Mouse (Mus musculus): ENCODE measurements around the gene Itga3. TPM values are rescaled to one million over a fixed set of nuclear protein-coding genes. Genes with fewer than 3 reads are reported as not detected.
A peak's percentile ranks its signal among the peaks of the same experiment; 100 is the strongest.

The Itga3 gene
- polyA plus RNA-seq, 1 experiment from 2014 or later = 9.5 TPM

DNA sequence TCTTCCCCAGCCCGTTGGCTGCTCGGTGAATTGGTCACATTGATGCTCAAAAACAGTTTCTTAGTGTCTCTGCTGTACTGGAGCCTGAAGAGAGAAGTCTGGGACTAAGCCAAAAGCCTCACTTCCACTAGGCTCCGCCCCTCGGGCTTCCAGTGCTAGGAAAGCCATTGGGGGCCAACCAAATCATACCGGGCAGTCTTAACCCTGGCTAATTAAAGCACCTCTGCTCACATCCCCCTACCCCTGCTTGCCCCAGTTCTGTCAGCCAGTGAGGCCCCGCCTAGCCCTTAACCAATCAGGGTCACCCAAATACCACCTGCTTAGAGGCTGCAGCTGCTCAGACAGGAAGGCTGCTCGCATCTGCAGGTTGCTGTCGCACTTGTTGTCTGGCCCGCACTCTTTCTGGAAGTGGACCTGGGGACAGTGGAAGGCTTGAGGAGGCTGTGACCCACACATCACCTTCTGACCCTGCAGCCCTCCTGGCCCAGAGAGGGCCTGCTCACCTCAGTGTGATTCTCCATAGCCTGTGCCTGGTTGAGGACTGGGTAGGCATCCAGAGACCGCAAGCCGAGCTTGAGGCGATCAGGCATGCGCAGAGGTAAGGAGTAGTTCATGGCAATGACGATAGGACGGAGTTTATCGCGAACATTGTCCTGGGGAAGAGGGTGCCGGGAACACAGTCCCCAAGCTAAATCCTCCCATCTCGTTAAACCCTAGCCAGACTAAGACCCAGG lies 19.7 kb downstream of the Itga3 start:
- no peak overlapping the region for H3K4me2 ChIP-seq
- H3K9me3 ChIP-seq = no peaks in the 10 kb centered on the region
- H3K9ac ChIP-seq = no peak overlapping the region
- WGBS = 29% methylated on average over 19 of the region's 19 CpGs
- no peaks in the 10 kb centered on the region for H3K27me3 ChIP-seq
- no peak for ATAC-seq (ENCODE audit: insufficient number of reproducible peaks, low FRiP score, low TSS enrichment, low read depth)
- no peak overlapping the region for H3K4me3 ChIP-seq
- H3K36me3 ChIP-seq = 0 out of 2 replicates have a peak, but pooled peaks cover 4% of the 10 kb centered on the region
- H3K4me1 ChIP-seq = peaks cover 4% of the 10 kb centered on the region
- H3K27ac ChIP-seq = no peak overlapping the region

GRCm38 (mm10) chr11:95053062-95053461 lies 23.5 kb downstream of the Itga3 start:
- Histone ChIP-seq H3K4me2 (no peak overlapping the region), H3K4me1 (peaks cover 4% of the 10 kb centered on the region), H3K9ac (no peak overlapping the region), H3K4me3 (no peak overlapping the region), H3K9me3 (no peaks in the 10 kb centered on the region), H3K36me3 (peaks cover 2% of the 10 kb centered on the region; the same call in 1 of the 2 replicates), H3K27me3 (no peaks in the 10 kb centered on the region), H3K27ac (no peak overlapping the region)
- ATAC-seq (ENCODE audit: insufficient number of reproducible peaks, low FRiP score, low TSS enrichment, low read depth) = no peak
- 63% methylated on average over 9 of the region's 9 CpGs for WGBS

GRCm38 (mm10) chr11:95046980-95047680 lies 29.5 kb downstream of the Itga3 start:
- Histone ChIP-seq H3K4me2 (no peak overlapping the region), H3K27ac (no peak overlapping the region), H3K9ac (no peak overlapping the region), H3K36me3 (no peaks in the 10 kb centered on the region; the same call in 1 of the 2 replicates), H3K27me3 (no peaks in the 10 kb centered on the region), H3K4me3 (no peak overlapping the region), H3K4me1 (peaks cover 8% of the 10 kb centered on the region; the same call in 1 of the 2 replicates), H3K9me3 (no peaks in the 10 kb centered on the region)
- 57% methylated on average over 9 of the region's 9 CpGs for WGBS
- no peak for ATAC-seq (ENCODE audit: insufficient number of reproducible peaks, low FRiP score, low TSS enrichment, low read depth)

- H3K27me3 ChIP-seq = no peaks in the 10 kb centered on the region
- no peak overlapping the region for H3K4me3 ChIP-seq
- H3K36me3 ChIP-seq = no peaks in the 10 kb centered on the region
- ATAC-seq (ENCODE audit: insufficient number of reproducible peaks, low FRiP score, low TSS enrichment, low read depth) = no peak
- H3K4me2 ChIP-seq = no peak overlapping the region
- H3K27ac ChIP-seq = no peak overlapping the region
- H3K9me3 ChIP-seq = no peaks in the 10 kb centered on the region
- WGBS = 53% methylated on average over 13 of the region's 13 CpGs
- H3K9ac ChIP-seq = no peak overlapping the region
- H3K4me1 ChIP-seq = peaks cover 26% of the 10 kb centered on the region
Observed at GRCm38 (mm10) chr11:95044185-95044870, 32.3 kb downstream of the Itga3 start.

DNA sequence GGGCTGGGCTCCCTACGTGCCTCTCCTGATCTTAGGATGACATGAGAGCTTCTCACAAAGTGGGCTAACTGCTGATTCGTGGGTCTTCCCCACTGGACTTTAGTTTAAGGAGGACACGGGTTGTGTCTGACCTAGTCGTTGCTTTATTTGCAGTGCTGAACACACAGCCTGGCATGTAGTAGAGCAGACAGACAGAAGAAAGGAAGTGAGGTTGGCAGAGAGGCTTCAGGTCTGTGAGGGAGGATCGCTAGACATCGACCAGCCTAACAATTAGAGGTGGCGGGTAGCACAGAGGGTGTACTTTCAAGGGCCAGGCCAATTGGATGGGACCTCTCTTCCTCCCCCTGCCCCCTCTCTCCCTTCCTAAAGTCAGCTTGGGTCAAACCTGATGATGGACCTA lies 33.0 kb downstream of the Itga3 start:
- no peaks in the 10 kb centered on the region for H3K9me3 ChIP-seq
- ATAC-seq (ENCODE audit: insufficient number of reproducible peaks, low FRiP score, low TSS enrichment, low read depth) = no peak
- peaks cover 26% of the 10 kb centered on the region for H3K4me1 ChIP-seq
- H3K4me3 ChIP-seq = no peak overlapping the region
- H3K4me2 ChIP-seq = no peak overlapping the region
- 42% methylated on average over 7 of the region's 7 CpGs for WGBS
- no peaks in the 10 kb centered on the region for H3K27me3 ChIP-seq
- no peak overlapping the region for H3K27ac ChIP-seq
- no peak overlapping the region for H3K9ac ChIP-seq
- peaks cover 5% of the 10 kb centered on the region for H3K36me3 ChIP-seq

DNA sequence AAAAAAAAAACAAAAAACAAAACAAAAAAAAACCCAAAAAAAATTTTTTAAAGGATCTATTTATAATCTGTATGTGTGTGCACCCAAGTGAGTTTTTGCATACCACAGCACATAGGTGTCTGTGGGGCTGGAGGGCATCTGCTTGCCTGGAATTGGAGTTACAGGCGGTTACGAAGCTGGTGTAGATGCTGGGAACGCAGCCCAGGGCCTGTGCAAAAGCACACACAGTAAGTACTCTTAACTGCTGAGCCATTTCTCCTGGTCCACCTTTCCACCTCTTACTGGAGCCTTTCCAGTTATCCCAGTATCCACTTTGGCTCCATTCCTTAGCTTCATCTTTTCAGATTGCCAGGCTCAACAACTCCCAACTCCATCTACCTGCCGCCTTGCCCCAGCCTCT lies 33.5 kb downstream of the Itga3 start:
- 89% methylated on average over 4 of the region's 4 CpGs for WGBS
- no peak for ATAC-seq (ENCODE audit: insufficient number of reproducible peaks, low FRiP score, low TSS enrichment, low read depth)
- Histone ChIP-seq H3K27me3 (no peaks in the 10 kb centered on the region), H3K27ac (no peak overlapping the region), H3K9ac (no peak overlapping the region), H3K4me1 (peaks cover 26% of the 10 kb centered on the region), H3K4me2 (no peak overlapping the region), H3K36me3 (peaks cover 10% of the 10 kb centered on the region), H3K9me3 (no peaks in the 10 kb centered on the region), H3K4me3 (no peak overlapping the region)

DNA sequence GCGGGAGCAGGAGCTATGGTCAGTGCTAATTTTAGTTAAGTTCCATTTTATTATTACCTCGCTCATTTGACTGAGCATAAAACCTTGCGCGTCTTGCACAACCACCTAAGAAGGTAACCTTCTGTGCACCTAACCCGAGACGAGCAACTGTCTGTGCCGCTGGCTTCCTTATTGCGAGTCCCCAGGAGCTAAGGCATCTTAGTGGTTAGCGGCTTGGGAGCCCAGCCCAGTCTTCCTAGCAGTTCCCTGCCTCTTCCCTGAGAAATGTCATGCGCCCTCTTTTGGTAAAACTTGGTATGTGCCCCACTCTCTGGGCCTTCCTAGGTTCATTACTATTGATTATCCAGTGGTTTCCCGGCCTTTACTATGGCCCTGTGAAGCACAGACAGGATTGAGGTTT lies 34.5 kb downstream of the Itga3 start:
- Histone ChIP-seq H3K4me1 (peaks cover 26% of the 10 kb centered on the region), H3K4me2 (peak overlapping the region; percentile 82), H3K9me3 (no peaks in the 10 kb centered on the region), H3K27me3 (no peaks in the 10 kb centered on the region), H3K27ac (peak overlapping the region; percentile 67; the same call in 1 of the 2 replicates), H3K36me3 (peaks cover 19% of the 10 kb centered on the region), H3K9ac (no peak overlapping the region), H3K4me3 (peak overlapping the region; percentile 82)
- ATAC-seq (ENCODE audit: insufficient number of reproducible peaks, low FRiP score, low TSS enrichment, low read depth) = no peak
- WGBS = 1% methylated on average over 11 of the region's 11 CpGs

- H3K4me3 ChIP-seq = peak within 1 kb of the TSS; percentile 82
- peak; percentile 96 for ATAC-seq (ENCODE audit: insufficient number of reproducible peaks, low FRiP score, low TSS enrichment, low read depth)
- H3K4me2 ChIP-seq = peak within 1 kb of the TSS; percentile 82
- H3K9me3 ChIP-seq = no peaks in the 10 kb centered on the region
- H3K27ac ChIP-seq = peak within 1 kb of the TSS; percentile 86
- under 1% methylated on average over 40 of the region's 41 CpGs for WGBS
- H3K36me3 ChIP-seq = peaks cover 26% of the 10 kb centered on the region
- no peaks in the 10 kb centered on the region for H3K27me3 ChIP-seq
- H3K4me1 ChIP-seq = peaks cover 22% of the 10 kb centered on the region
- peak within 1 kb of the TSS; percentile 77 for H3K9ac ChIP-seq
Observed at GRCm38 (mm10) chr11:95041139-95041609, 35.4 kb downstream of the Itga3 start, which contains the start of gene Pdk2. Gene Pdk2 (minus strand): TSS chr11:95041354.

DNA sequence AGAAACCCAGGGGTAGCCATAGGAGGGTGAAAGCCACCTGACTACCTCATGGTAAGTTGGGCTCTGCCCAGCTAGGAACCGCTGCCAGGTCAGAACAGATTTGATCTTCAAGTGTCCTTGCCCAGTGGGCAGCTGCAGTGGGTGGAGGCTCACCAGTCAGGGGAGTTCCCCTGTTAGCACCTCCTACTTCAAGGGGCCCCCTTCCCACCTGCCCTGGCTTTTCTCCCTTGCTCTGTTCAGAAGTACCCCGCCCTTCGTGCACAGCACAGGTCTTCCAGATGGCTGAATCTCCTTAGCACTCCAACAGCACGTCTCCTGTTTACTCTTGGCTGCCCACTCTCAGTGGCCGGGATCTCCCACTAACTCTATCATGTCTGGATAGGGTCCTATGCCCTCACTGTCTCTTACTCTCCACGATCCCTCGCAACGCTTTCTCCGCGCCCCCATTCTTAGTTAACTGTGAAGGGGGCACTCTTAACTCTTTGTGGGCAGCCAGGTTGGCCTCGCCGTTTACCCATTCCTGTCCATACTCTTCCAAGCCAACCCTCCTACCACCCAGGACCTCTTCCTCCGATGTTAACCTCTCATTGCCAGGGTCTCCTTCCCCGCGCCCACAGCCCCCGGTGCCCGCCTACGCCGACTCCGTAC lies 36.0 kb downstream of the Itga3 start:
- Histone ChIP-seq H3K27ac (peak overlapping the region; percentile 86), H3K4me1 (peaks cover 22% of the 10 kb centered on the region), H3K4me2 (peak overlapping the region; percentile 82), H3K36me3 (peaks cover 30% of the 10 kb centered on the region), H3K4me3 (peak overlapping the region; percentile 82), H3K9me3 (no peaks in the 10 kb centered on the region), H3K9ac (peak overlapping the region; percentile 77), H3K27me3 (no peaks in the 10 kb centered on the region)
- 1% methylated on average over 20 of the region's 20 CpGs for WGBS
- no peak for ATAC-seq (ENCODE audit: insufficient number of reproducible peaks, low FRiP score, low TSS enrichment, low read depth)

DNA sequence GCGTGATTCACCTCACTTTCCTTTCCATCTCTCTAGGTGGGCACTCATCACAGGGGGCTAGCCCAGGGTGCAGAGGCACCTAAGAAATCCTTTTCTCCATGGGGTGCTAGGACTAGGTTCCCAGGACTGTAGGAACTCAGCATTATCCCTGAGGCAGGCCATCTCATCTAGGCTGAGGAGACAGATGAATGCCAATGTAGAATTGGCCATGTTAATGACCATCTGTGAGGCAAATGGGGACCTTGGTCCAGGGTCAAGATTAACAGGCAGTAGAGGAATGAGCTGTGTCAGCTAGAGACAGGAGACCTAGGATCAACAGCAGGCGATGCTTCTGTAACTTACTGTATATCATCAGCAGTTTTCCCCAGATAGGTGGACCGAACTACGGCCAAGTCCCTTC lies 36.8 kb downstream of the Itga3 start:
- Histone ChIP-seq H3K27ac (no peak overlapping the region), H3K27me3 (no peaks in the 10 kb centered on the region), H3K4me1 (peaks cover 26% of the 10 kb centered on the region), H3K9me3 (no peaks in the 10 kb centered on the region), H3K4me2 (peak overlapping the region; percentile 82), H3K36me3 (peaks cover 36% of the 10 kb centered on the region), H3K4me3 (peak overlapping the region; percentile 82; the same call in 1 of the 2 replicates), H3K9ac (0 out of 2 replicates have a peak overlapping the region, but pooled peaks have one; percentile 77)
- ATAC-seq (ENCODE audit: insufficient number of reproducible peaks, low FRiP score, low TSS enrichment, low read depth) = no peak
- 81% methylated on average over 4 of the region's 4 CpGs for WGBS

DNA sequence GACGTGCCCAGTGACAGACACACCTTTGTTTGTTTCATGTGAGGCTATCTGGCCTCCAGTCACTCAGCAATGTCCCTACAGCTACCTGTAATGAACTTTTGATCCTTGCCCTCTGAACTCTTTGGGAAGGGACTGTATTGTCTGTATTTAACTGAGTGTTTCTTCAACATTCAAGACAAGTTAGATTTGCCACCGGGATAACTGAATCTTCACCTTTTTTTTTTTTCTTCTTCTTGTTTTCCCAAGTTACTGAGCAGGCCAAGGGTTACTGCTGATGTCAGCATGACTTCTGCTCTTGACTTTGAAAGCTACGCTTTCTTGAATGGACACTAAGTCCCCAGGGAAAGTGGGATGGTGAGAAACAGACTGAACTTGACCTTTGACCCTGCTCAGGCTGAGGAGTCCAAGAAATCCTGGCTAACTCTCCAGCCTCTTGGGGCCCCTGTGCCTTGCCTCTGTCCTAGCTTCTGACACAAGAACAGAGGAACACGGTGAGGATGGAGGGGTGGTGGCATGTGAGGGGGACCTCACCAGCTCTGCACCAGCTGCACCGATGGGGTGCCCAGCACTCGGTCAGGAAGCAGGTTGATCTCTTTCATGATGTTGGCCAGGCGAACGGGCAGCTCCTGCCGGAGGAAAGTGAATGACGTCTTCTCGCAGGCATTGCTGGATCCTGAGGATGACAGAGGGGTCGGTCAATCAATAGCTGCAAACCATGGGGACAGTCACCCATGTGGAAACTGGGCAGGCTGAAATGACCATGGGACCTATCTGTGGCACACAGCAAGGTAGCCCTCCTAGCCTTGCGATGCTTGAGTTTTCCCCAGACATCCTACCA lies 37.6 kb downstream of the Itga3 start:
- Histone ChIP-seq H3K27me3 (no peaks in the 10 kb centered on the region), H3K36me3 (peaks cover 37% of the 10 kb centered on the region), H3K4me3 (no peak overlapping the region), H3K9me3 (no peaks in the 10 kb centered on the region), H3K4me1 (peaks cover 27% of the 10 kb centered on the region), H3K27ac (no peak overlapping the region), H3K9ac (no peak overlapping the region), H3K4me2 (no peak overlapping the region)
- no peak for ATAC-seq (ENCODE audit: insufficient number of reproducible peaks, low FRiP score, low TSS enrichment, low read depth)
- WGBS = 83% methylated on average over 13 of the region's 13 CpGs

Data from limb, embryonic 15.5 days (tissue).